Comparison of ENCODE assay signal across 10 mouse cellular contexts in genomic region chr8:13493011-13493410, GRCm38 (mm10). TPM values are rescaled to one million over a fixed set of nuclear protein-coding genes. Genes with fewer than 3 reads are reported as not detected.
A peak's percentile ranks its signal among the peaks of the same experiment; 100 is the strongest.
DNase-seq lines count a peak whose midpoint lies in the region; ATAC-seq and TF ChIP-seq lines count a peak whose summit lies in the region.
"Had no signal": no experiment of that assay in that cellular context is flagged by ENCODE, and none has a peak within 500 bp of the region (broad histone marks: within the 10 kb centered on the region; RNA-seq: fewer than 3 reads in every experiment).

No protein-coding gene starts in this region.

- H3K4me2 ChIP-seq in heart, embryonic 15.5 days: peak overlapping the region; percentile 73
- H3K4me2 ChIP-seq in kidney, embryonic 15.5 days: peak overlapping the region; percentile 95
- peak overlapping the region; percentile 50 for H3K4me2 ChIP-seq in midbrain, postnatal 0 days (ENCODE audit: low read depth, low read length, poor library complexity, severe bottlenecking)

- 18% methylated on average over 11 of the region's 11 CpGs for WGBS in heart, embryonic 15.5 days
- 40% methylated on average over 11 of the region's 11 CpGs for WGBS in kidney, embryonic 15.5 days
- 46% methylated on average over 11 of the region's 11 CpGs for WGBS in midbrain, postnatal 0 days

- no peak for TF ChIP-seq POLR2A in cortical plate, adult 2 months (IDR thresholded peaks at IDR 0.05; ENCODE audit: extremely low read depth, insufficient read depth, low read length)

- peak; percentile 76 for ATAC-seq in heart, embryonic 15.5 days (replicated peaks; ENCODE audit: insufficient number of reproducible peaks, insufficient read depth, low FRiP score, low read depth)
- ATAC-seq in kidney, embryonic 15.5 days (replicated peaks; ENCODE audit: low FRiP score): no peak
- no peak for ATAC-seq in midbrain, postnatal 0 days (ENCODE audit: low FRiP score)
- ATAC-seq in erythroblast, adult 5-6 weeks (replicated peaks; ENCODE audit: low FRiP score, poor library complexity, severe bottlenecking): no peak

- H3K27ac ChIP-seq in cortical plate, adult 2 months (ENCODE audit: insufficient read depth, low read length): no peak overlapping the region
- peak overlapping the region; percentile 96 for H3K27ac ChIP-seq in heart, embryonic 15.5 days
- H3K27ac ChIP-seq in kidney, embryonic 15.5 days: no peak overlapping the region
- no peak overlapping the region for H3K27ac ChIP-seq in midbrain, postnatal 0 days (ENCODE audit: low read depth, low read length)

- H3K9ac ChIP-seq in heart, embryonic 15.5 days: peak overlapping the region; percentile 87
- no peak overlapping the region for H3K9ac ChIP-seq in kidney, embryonic 15.5 days
- no peak overlapping the region for H3K9ac ChIP-seq in midbrain, postnatal 0 days (replicated peaks; ENCODE audit: low read length, poor library complexity, severe bottlenecking)

- peak; percentile 38 to 47 for DNase-seq in cerebellum, adult 18-20 months
- no peak for DNase-seq in cerebellum, postnatal 4 days (ENCODE audit: low spot score in 2 of 2)
- DNase-seq in midbrain, postnatal 0 days (ENCODE audit: low spot score): peak; percentile 13
- no peak for DNase-seq in spleen, adult 18-20 months

- H3K36me3 ChIP-seq in heart, embryonic 15.5 days: no peaks in the 10 kb centered on the region
- no peaks in the 10 kb centered on the region for H3K36me3 ChIP-seq in kidney, embryonic 15.5 days
- H3K36me3 ChIP-seq in midbrain, postnatal 0 days (ENCODE audit: insufficient read depth, low read length): peaks cover 8% of the 10 kb centered on the region; the same call in 1 of the 2 replicates

- H3K4me1 ChIP-seq in cortical plate, adult 2 months (ENCODE audit: control insufficient read depth, insufficient read depth, low read length): peaks cover 4% of the 10 kb centered on the region; the same call in 1 of the 2 replicates
- peaks cover 60% of the 10 kb centered on the region for H3K4me1 ChIP-seq in heart, embryonic 15.5 days (replicated peaks)
- peaks cover 43% of the 10 kb centered on the region for H3K4me1 ChIP-seq in kidney, embryonic 15.5 days
- H3K4me1 ChIP-seq in midbrain, postnatal 0 days (ENCODE audit: insufficient read depth, low read length): peaks cover 10% of the 10 kb centered on the region

- H3K27me3 ChIP-seq in heart, embryonic 15.5 days: peaks cover 14% of the 10 kb centered on the region; the same call in 1 of the 2 replicates
- peaks cover 44% of the 10 kb centered on the region for H3K27me3 ChIP-seq in kidney, embryonic 15.5 days
- H3K27me3 ChIP-seq in midbrain, postnatal 0 days (ENCODE audit: insufficient read depth, low read length): no peaks in the 10 kb centered on the region; the same call in 1 of the 2 replicates

- no peaks in the 10 kb centered on the region for H3K9me3 ChIP-seq in heart, embryonic 15.5 days (replicated peaks)
- H3K9me3 ChIP-seq in kidney, embryonic 15.5 days (replicated peaks): no peaks in the 10 kb centered on the region
- H3K9me3 ChIP-seq in midbrain, postnatal 0 days (ENCODE audit: low read length): no peaks in the 10 kb centered on the region

- peak overlapping the region; percentile 95; the same call in 1 of the 2 replicates for H3K4me3 ChIP-seq in cortical plate, adult 2 months (ENCODE audit: insufficient read depth, low read length)
- peak overlapping the region; percentile 75 for H3K4me3 ChIP-seq in heart, embryonic 15.5 days
- peak overlapping the region; percentile 64 for H3K4me3 ChIP-seq in kidney, embryonic 15.5 days (replicated peaks)
- H3K4me3 ChIP-seq in midbrain, postnatal 0 days (ENCODE audit: low read depth, low read length): peak overlapping the region; percentile 60; the same call in 1 of the 2 replicates

- TF ChIP-seq CTCF in cortical plate, adult 2 months (IDR thresholded peaks at IDR 0.05; ENCODE audit: extremely low read depth, insufficient read depth, low read length): no peak
- TF ChIP-seq CTCF in midbrain, postnatal 0 days (IDR thresholded peaks at IDR 0.05): no peak

RNA-seq across cellular contexts. Expression of gene Gas6, which starts 1.3 kb away (rescaled TPM):
- polyA plus RNA-seq in cortical plate, adult 2 months (2012; rRNA removed): 101 and 106 TPM in 2 replicates
- polyA plus RNA-seq in heart, embryonic 15.5 days (2015; fragmentation: Nextera tagmentation; extraction: Ambion mirVana): 222 and 235 TPM in 2 replicates
- 52.2 and 55.3 TPM in 2 replicates for polyA plus RNA-seq in kidney, embryonic 15.5 days (2015; fragmentation: Nextera tagmentation; extraction: Ambion mirVana)
- 73.6 and 91.0 TPM in 2 replicates for total RNA-seq in midbrain, postnatal 0 days (2014; rRNA removed)
- polyA plus RNA-seq in midbrain, postnatal 0 days (2015; fragmentation: Nextera tagmentation; extraction: Ambion mirVana): 63.0 and 67.8 TPM in 2 replicates
- not detected in 2 replicates for total RNA-seq in erythroblast, adult 5-6 weeks (2015; ENCODE audit: low replicate concordance)
- total RNA-seq in erythroblast, adult 5-6 weeks (2017; ENCODE audit: low replicate concordance): 0.09 and 3.1 TPM in 2 replicates

RNA-seq across cellular contexts. Expression of gene Tmem255b, which starts 58.0 kb away (rescaled TPM):
- 3.7 and 4.0 TPM in 2 replicates for polyA plus RNA-seq in cortical plate, adult 2 months (2012; rRNA removed)
- polyA plus RNA-seq in heart, embryonic 15.5 days (2015; fragmentation: Nextera tagmentation; extraction: Ambion mirVana): 1.6 and 2.1 TPM in 2 replicates
- polyA plus RNA-seq in kidney, embryonic 15.5 days (2015; fragmentation: Nextera tagmentation; extraction: Ambion mirVana): 0.62 and 1.2 TPM in 2 replicates
- 1.1 and 2.2 TPM in 2 replicates for total RNA-seq in midbrain, postnatal 0 days (2014; rRNA removed)
- 1.6 and 1.8 TPM in 2 replicates for polyA plus RNA-seq in midbrain, postnatal 0 days (2015; fragmentation: Nextera tagmentation; extraction: Ambion mirVana)
- total RNA-seq in erythroblast, adult 5-6 weeks (2015; ENCODE audit: low replicate concordance): not detected in 2 replicates
- total RNA-seq in erythroblast, adult 5-6 weeks (2017; ENCODE audit: low replicate concordance): not detected in 2 replicates
- polyA plus RNA-seq: C2C12; limb, embryonic 11.5 days had no signal

Comparison
In these comparisons a context has a peak if more than half of its experiments do, and no peak if none do; other contexts are left out.
1. DNase-seq: peak in cerebellum, adult 18-20 months (2 of 2) and midbrain, postnatal 0 days (single experiment); none in cerebellum, postnatal 4 days (0 of 2) and spleen, adult 18-20 months (0 of 2).
2. Peak in every context shown above with its lines, with median percentiles within 50 percentile points of each other: H3K4me3 ChIP-seq and H3K4me2 ChIP-seq.